Mouse (Mus musculus) embryo, embryonic 10 days (tissue): Measurements from ENCODE around the gene S100a3.

Source experiments
- DNase-seq: peaks from one replicate; pipeline ENCODE4 v3.0.0-alpha.2; 2015; ENCODE audit warnings: low spot score

The S100a3 gene

DNA sequence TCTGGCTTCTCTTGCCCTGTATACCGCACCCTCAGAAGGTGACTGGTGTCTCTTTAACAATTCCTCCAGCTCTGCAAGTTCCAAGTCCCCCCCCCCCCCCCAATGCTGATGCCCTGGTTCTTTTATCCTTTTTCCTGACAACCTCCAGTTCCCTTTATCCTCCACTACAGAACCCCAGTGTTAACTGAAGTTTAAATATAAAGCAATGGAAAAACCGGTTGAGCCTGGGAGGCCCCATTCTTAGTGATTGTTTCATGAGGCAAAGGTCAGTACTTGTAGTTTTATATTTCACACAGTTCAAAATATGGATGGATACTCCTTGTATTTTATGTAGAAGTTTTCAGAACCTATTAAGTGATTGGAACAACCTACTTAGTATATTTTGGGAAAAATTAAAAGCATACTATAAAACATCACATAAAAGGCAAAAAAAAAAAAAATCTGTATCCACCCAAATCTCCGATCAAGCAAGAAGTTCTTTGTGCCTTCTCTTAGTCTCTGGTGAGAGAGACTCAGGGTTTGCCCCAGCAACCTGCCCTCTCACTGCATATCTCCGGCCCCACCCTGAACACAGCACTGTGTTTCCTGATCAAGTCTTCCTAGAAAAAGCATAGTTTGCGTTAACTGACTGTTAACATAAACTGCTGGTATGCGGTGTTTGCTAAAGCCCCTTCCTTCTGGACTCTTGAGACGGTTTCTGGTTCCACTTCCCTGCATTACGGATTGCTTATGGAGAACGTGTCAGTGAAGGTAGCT, 66.1 kb downstream of the S100a3 start:
- no peak for DNase-seq

- DNase-seq, result no peak
Observed at GRCm38 (mm10) chr3:90627366-90627765, 67.0 kb downstream of the S100a3 start.

DNA sequence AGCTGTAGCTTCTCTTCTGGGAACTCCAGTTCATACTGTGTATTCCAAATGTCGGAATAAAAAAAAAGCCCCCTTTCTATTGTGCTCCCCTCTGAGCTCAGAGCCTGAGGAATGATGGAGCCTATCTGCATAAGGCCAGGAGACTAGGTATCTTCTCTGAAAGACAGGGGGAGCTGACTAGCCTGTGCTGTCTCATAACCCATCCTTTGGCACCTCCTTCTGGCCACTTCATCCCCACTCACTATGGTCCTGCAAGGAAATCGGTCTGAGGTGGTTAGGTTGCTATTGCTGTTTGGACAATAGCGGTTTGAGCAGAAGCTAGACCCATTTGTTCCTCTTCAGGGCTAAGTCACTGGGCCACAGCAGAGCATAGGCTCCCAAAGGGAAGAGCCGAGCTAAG, 67.4 kb downstream of the S100a3 start:
- DNase-seq, result peak; percentile 36

GRCm38 (mm10) chr3:90629298-90629697, 68.9 kb downstream of the S100a3 start:
- DNase-seq, result no peak

DNA sequence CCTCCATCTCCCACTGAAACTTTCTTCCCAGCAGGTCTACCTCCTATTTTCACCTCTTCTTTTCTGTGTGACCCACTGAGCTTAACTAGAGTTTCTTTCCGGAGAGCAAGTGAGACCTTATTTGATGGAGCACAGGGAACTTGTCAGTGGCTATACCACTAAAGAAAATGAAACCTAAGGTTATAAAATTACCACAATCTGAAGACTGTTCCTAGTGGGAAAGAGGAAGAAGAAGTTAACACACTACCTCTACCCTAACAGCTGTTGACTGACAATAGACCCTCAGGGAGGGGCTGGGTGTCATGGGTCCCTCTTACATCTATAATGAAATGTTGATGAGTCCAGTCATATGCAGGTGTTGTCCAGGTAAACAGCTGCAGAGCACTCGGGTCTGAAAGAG, 71.6 kb downstream of the S100a3 start:
- DNase-seq, result no peak

DNA sequence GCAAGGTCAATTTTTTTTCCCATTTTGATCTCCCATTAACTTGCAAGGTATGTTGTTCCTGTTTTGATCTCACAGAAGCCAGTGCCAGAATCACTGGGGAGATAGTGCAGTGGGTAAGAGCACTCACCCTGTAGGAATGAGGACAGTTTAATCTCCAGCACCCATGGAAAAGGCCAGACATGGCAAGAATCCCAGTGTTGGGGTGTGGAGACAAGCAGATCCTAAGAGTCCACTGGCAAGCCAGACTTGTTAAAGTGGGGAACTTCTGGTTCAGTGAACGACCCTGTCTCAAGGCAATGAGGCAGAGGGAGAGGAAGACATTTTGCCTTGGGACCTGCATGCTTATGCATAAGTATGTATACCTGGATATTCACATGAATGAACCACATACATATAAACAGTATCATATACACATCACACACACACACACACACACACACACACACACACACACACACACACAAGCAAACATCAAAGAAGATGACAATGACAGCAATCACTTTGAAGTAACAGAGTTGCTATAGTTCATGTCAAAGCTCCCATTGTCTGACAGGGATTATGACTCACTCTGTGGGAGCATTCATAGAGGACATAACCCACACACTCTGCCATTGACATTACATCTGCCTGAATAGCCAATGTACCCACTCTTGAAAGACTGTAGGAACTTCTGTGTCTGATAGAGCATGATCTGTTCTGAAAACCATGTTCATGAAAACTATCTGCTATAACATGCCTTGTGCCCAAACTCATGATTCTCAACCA, 78.3 kb downstream of the S100a3 start:
- DNase-seq, result no peak

DNA sequence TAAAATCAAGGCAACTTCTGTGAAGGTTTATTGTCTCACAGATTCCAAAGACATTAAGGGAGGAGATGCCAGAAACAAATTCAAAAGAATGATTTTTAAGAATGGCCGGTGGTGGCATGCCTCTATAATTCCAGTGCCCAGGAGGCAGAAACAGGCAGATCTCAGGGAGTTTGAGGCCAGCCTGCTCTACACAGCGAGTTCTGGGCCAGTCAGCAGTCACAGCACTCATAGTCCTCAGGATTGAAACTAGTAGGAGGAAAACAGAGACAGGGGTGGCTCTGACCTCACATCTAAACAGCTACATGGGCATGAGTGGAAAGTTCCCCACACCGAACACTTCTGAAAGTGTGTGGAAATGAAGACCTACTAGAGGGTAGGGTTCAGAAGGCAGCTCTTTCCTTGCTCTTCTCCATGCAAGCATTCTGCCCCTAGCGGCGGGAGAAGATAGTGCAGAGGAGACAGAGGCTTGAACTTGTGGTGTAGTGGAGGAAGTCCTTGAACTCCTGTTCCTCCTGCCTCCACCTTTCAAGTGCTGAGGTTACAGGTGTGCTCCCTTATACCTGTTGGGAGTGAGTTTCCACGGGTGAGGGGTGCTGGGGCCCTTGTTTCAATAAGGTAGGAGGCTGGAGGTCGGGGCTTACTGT, 79.3 kb downstream of the S100a3 start:
- DNase-seq, result peak; percentile 38

- DNase-seq, result no peak
Observed at GRCm38 (mm10) chr3:90640981-90641380, 80.6 kb downstream of the S100a3 start.

DNA sequence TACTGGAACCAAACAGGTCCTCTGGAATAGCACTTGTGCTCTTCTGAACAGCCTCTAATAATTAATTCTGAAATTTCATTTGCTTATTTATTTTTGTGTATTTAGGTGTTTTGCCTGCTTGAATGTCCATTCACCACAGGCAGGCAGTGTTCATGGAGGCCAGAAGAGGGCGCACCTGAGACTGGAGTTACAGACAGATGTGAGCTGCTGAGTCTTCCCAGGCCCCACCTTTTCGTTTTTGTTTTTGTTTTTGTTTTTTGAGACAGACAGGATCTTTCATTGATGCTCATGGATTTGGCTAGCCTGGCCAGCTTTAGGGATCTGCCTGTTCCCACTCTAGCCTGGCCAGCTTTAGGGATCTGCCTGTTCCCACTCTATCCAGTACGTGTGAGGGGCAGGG, 83.8 kb downstream of the S100a3 start:
- peak; percentile 49 for DNase-seq

- DNase-seq, result no peak
Observed at GRCm38 (mm10) chr3:90647291-90647690, 86.9 kb downstream of the S100a3 start.

DNA sequence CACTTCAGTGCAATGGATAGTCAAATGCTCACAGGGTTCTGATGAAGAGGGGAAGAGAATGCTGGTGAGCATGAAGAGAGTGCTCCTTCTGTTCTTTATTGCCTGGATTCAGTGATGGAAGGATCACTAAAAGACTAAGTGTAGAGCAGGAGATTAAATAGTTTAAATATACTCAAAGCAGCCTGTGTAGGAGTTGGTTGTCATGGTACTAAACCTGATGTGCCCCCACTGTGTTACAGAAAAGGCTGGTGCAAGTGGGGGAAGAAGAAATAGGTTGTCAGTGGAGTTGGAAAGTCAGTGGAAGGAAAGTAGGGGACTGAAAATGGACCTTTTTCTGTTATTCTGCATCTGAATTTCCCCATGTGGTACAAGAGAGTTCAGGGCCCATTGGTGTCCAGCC, 88.6 kb downstream of the S100a3 start:
- DNase-seq, result no peak

DNA sequence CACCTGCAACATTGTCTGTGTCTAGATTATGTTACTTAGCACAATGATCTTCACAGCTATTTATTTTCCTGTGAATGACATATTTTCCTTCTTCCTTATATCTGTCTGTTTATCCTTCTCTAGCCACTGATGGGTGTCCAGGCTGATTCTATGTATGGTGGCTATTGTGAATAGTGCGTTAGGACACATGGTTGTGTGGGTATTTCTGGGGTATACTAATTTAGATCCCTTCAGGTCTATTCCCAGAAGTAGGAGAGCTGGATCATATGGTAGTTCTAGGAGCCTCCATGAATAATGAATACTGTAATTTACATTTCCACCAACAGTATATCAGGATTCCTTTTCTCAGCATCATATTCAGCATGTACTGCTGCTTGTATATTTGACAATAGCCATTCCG, 89.5 kb downstream of the S100a3 start:
- no peak for DNase-seq
